ENCODE assay signal across 23 mouse cellular contexts in the genomic region with DNA sequence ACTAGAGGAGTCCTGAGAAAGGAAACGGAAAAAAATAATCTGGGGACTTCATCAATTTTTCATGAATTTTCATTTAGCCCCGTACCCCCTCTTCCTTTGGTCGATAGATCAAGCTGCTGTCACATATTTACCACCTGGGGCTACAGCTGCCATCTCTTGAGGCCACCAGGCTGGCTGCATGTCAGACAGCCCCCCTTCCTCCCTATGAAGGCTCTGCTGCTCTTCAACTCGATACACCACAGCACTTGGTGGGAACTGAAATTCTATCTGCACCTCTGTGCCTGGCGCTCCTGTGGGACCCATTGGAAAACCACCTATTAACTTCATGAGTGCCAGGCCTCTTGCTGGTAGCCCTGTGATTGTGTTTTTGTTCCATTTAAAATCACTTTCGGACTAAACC.
A peak's percentile ranks its signal among the peaks of the same experiment; 100 is the strongest.
DNase-seq lines count a peak whose midpoint lies in the region; ATAC-seq lines count a peak whose summit lies in the region.
"Had no signal": no experiment of that assay in that cellular context is flagged by ENCODE, and none has a peak within 500 bp of the region (broad histone marks: within the 10 kb centered on the region; RNA-seq: fewer than 3 reads in every experiment).

No protein-coding gene starts in this region.

- DNase-seq in forebrain, embryonic 14.5 days (ENCODE audit: low spot score), result peak; percentile 8
- no peak for DNase-seq in forebrain, embryonic 11.5 days (ENCODE audit: low spot score)
- no peak for DNase-seq in midbrain, embryonic 14.5 days
- no peak for DNase-seq in embryonic facial prominence, embryonic 11.5 days (ENCODE audit: low spot score)
- peak; percentile 41 for DNase-seq in mesoderm, embryonic 11.5 days (ENCODE audit: low read depth, low spot score)
- DNase-seq in testis, postnatal 10 days (ENCODE audit: low spot score), result no peak
- DNase-seq in spleen, postnatal 14 days (ENCODE audit: low spot score in 2 of 2), result no peak
- DNase-seq: adrenal gland, adult 2 months; cerebellum, adult 11-12 months; cerebellum, postnatal 25 days; forebrain, postnatal 0 days; gastrocnemius, postnatal 10 days; heart, adult 18-20 months; heart, postnatal 4 days; kidney, postnatal 36 days; liver; liver, postnatal 0 days; lung, postnatal 14 days; right cerebral cortex, postnatal 25 days; thymus, postnatal 4 days had no signal

- no peaks in the 10 kb centered on the region for H3K4me1 ChIP-seq in forebrain, embryonic 14.5 days (ENCODE audit: control insufficient read depth, insufficient read depth, low read length)
- no peaks in the 10 kb centered on the region for H3K4me1 ChIP-seq in forebrain, embryonic 11.5 days (replicated peaks; ENCODE audit: control insufficient read depth, insufficient read depth, low read length)
- H3K4me1 ChIP-seq in midbrain, embryonic 12.5 days, result no peaks in the 10 kb centered on the region
- H3K4me1 ChIP-seq in midbrain, embryonic 14.5 days (ENCODE audit: control insufficient read depth, insufficient read depth, low read length), result no peaks in the 10 kb centered on the region
- no peaks in the 10 kb centered on the region for H3K4me1 ChIP-seq in embryonic facial prominence, embryonic 11.5 days (ENCODE audit: control insufficient read depth, insufficient read depth, low read length)

- H3K27me3 ChIP-seq in forebrain, embryonic 14.5 days (replicated peaks; ENCODE audit: control insufficient read depth, insufficient read depth, low read length), result no peaks in the 10 kb centered on the region
- H3K27me3 ChIP-seq in forebrain, embryonic 11.5 days (ENCODE audit: control insufficient read depth, insufficient read depth, low read length), result no peaks in the 10 kb centered on the region
- H3K27me3 ChIP-seq in midbrain, embryonic 12.5 days, result no peaks in the 10 kb centered on the region
- H3K27me3 ChIP-seq in midbrain, embryonic 14.5 days (ENCODE audit: control insufficient read depth, insufficient read depth, low read length), result no peaks in the 10 kb centered on the region
- no peaks in the 10 kb centered on the region for H3K27me3 ChIP-seq in embryonic facial prominence, embryonic 11.5 days (ENCODE audit: control insufficient read depth, insufficient read depth, low read length)
- H3K27me3 ChIP-seq: CH12.LX had no signal

- H3K4me2 ChIP-seq in forebrain, embryonic 14.5 days (ENCODE audit: low read length), result no peak overlapping the region
- H3K4me2 ChIP-seq in forebrain, embryonic 11.5 days (ENCODE audit: low read depth, low read length, severe bottlenecking), result no peak overlapping the region
- H3K4me2 ChIP-seq in midbrain, embryonic 12.5 days (replicated peaks), result no peak overlapping the region
- no peak overlapping the region for H3K4me2 ChIP-seq in midbrain, embryonic 14.5 days (ENCODE audit: low read length)
- H3K4me2 ChIP-seq in embryonic facial prominence, embryonic 11.5 days (ENCODE audit: low read depth, low read length), result no peak overlapping the region

- no peak overlapping the region for H3K27ac ChIP-seq in forebrain, embryonic 14.5 days (ENCODE audit: low read depth, low read length)
- H3K27ac ChIP-seq in forebrain, embryonic 11.5 days (ENCODE audit: low read depth, low read length), result no peak overlapping the region
- no peak overlapping the region for H3K27ac ChIP-seq in midbrain, embryonic 12.5 days (replicated peaks)
- H3K27ac ChIP-seq in midbrain, embryonic 14.5 days (replicated peaks; ENCODE audit: low read depth, low read length), result no peak overlapping the region
- no peak overlapping the region for H3K27ac ChIP-seq in embryonic facial prominence, embryonic 11.5 days (replicated peaks; ENCODE audit: low read depth, low read length)

- H3K4me3 ChIP-seq in forebrain, embryonic 14.5 days (ENCODE audit: low read depth, low read length), result no peak overlapping the region
- no peak overlapping the region for H3K4me3 ChIP-seq in forebrain, embryonic 11.5 days (ENCODE audit: low read depth, low read length)
- H3K4me3 ChIP-seq in midbrain, embryonic 12.5 days, result no peak overlapping the region
- H3K4me3 ChIP-seq in midbrain, embryonic 14.5 days (replicated peaks; ENCODE audit: low read depth, low read length), result no peak overlapping the region
- no peak overlapping the region for H3K4me3 ChIP-seq in embryonic facial prominence, embryonic 11.5 days (ENCODE audit: low read depth, low read length)

- ATAC-seq in forebrain, embryonic 14.5 days, result no peak
- no peak for ATAC-seq in forebrain, embryonic 11.5 days (replicated peaks; ENCODE audit: low FRiP score)
- ATAC-seq in midbrain, embryonic 12.5 days (ENCODE audit: low FRiP score, low read depth), result peak; percentile 41; the same call in 1 of the 2 replicates
- no peak for ATAC-seq in midbrain, embryonic 14.5 days (ENCODE audit: low FRiP score, low TSS enrichment)
- peak; percentile 73 for ATAC-seq in embryonic facial prominence, embryonic 11.5 days (replicated peaks; ENCODE audit: insufficient number of reproducible peaks, low FRiP score, low TSS enrichment, low read depth)
- ATAC-seq: forebrain, postnatal 0 days; inflammation-experienced regulatory T-cells, adult 6 months; liver, postnatal 0 days had no signal

- H3K9ac ChIP-seq in forebrain, embryonic 14.5 days (ENCODE audit: low read length), result no peak overlapping the region
- H3K9ac ChIP-seq in forebrain, embryonic 11.5 days (ENCODE audit: low read length), result no peak overlapping the region
- H3K9ac ChIP-seq in midbrain, embryonic 12.5 days (replicated peaks), result no peak overlapping the region
- no peak overlapping the region for H3K9ac ChIP-seq in midbrain, embryonic 14.5 days (replicated peaks; ENCODE audit: low read length)
- H3K9ac ChIP-seq in embryonic facial prominence, embryonic 11.5 days (replicated peaks; ENCODE audit: low read length), result no peak overlapping the region
- H3K9ac ChIP-seq: forebrain, postnatal 0 days; liver, postnatal 0 days had no signal

- WGBS in forebrain, embryonic 14.5 days, result 56% methylated on average over 6 of the region's 6 CpGs
- WGBS in forebrain, embryonic 11.5 days, result 68% methylated on average over 6 of the region's 6 CpGs
- WGBS in midbrain, embryonic 12.5 days, result 59% methylated on average over 6 of the region's 6 CpGs
- 62% methylated on average over 6 of the region's 6 CpGs for WGBS in midbrain, embryonic 14.5 days
- WGBS in embryonic facial prominence, embryonic 11.5 days, result 55% methylated on average over 6 of the region's 6 CpGs

- H3K36me3 ChIP-seq in forebrain, embryonic 14.5 days (ENCODE audit: control insufficient read depth, insufficient read depth, low read length), result no peaks in the 10 kb centered on the region
- no peaks in the 10 kb centered on the region for H3K36me3 ChIP-seq in forebrain, embryonic 11.5 days (ENCODE audit: control insufficient read depth, insufficient read depth, low read length)
- H3K36me3 ChIP-seq in midbrain, embryonic 12.5 days, result no peaks in the 10 kb centered on the region
- 0 out of 2 replicates have a peak, but pooled peaks cover 4% of the 10 kb centered on the region for H3K36me3 ChIP-seq in midbrain, embryonic 14.5 days (ENCODE audit: control insufficient read depth, insufficient read depth, low read length)
- H3K36me3 ChIP-seq in embryonic facial prominence, embryonic 11.5 days (replicated peaks; ENCODE audit: control insufficient read depth, insufficient read depth, low read depth, low read length), result no peaks in the 10 kb centered on the region

- no peaks in the 10 kb centered on the region for H3K9me3 ChIP-seq in forebrain, embryonic 14.5 days (replicated peaks; ENCODE audit: control insufficient read depth, low read length)
- H3K9me3 ChIP-seq in forebrain, embryonic 11.5 days (ENCODE audit: control insufficient read depth, low read length), result no peaks in the 10 kb centered on the region
- no peaks in the 10 kb centered on the region for H3K9me3 ChIP-seq in midbrain, embryonic 12.5 days
- no peaks in the 10 kb centered on the region for H3K9me3 ChIP-seq in midbrain, embryonic 14.5 days (ENCODE audit: control insufficient read depth, low read length)
- H3K9me3 ChIP-seq in embryonic facial prominence, embryonic 11.5 days (replicated peaks; ENCODE audit: control insufficient read depth, low read length), result no peaks in the 10 kb centered on the region

Comparison
In these comparisons a context has a peak if more than half of its experiments do, and no peak if none do; other contexts are left out.
1. ATAC-seq: peak in midbrain, embryonic 12.5 days (single experiment) and embryonic facial prominence, embryonic 11.5 days (single experiment); none in forebrain, embryonic 14.5 days (single experiment), forebrain, embryonic 11.5 days (single experiment) and midbrain, embryonic 14.5 days (single experiment).
2. DNase-seq: peak in forebrain, embryonic 14.5 days (single experiment) and mesoderm, embryonic 11.5 days (single experiment); none in forebrain, embryonic 11.5 days (single experiment), midbrain, embryonic 14.5 days (single experiment), embryonic facial prominence, embryonic 11.5 days (single experiment), testis, postnatal 10 days (single experiment) and spleen, postnatal 14 days (0 of 2).